Mouse (Mus musculus): ENCODE data around the gene Pth2r. TPM values are rescaled to one million over a fixed set of nuclear protein-coding genes. Genes with fewer than 3 reads are reported as not detected.

The Pth2r gene
- polyA plus RNA-seq, 1 experiment from 2014 or later = not detected

GRCm38 (mm10) chr1:65407441-65407840, 125.6 kb downstream of the Pth2r start:
- H3K36me3 ChIP-seq (ENCODE audit: control insufficient read depth, insufficient read depth, low read length) = no peaks in the 10 kb centered on the region
- H3K4me3 ChIP-seq (ENCODE audit: low read length) = no peak overlapping the region

GRCm38 (mm10) chr1:65420909-65421308, 139.1 kb downstream of the Pth2r start:
- H3K4me1 ChIP-seq (ENCODE audit: control insufficient read depth, insufficient read depth, low read length) = no peaks in the 10 kb centered on the region
- H3K4me2 ChIP-seq (replicated peaks; ENCODE audit: low read depth, low read length) = no peak overlapping the region
- H3K36me3 ChIP-seq (ENCODE audit: control insufficient read depth, insufficient read depth, low read length) = no peaks in the 10 kb centered on the region
- no peak for ATAC-seq (ENCODE audit: low FRiP score, low TSS enrichment)
- H3K9ac ChIP-seq (ENCODE audit: low read depth, low read length) = no peak overlapping the region
- no peaks in the 10 kb centered on the region for H3K27me3 ChIP-seq (ENCODE audit: control insufficient read depth, insufficient read depth, low read length)
- WGBS = 99% methylated on average over 2 of the region's 2 CpGs
- H3K9me3 ChIP-seq (ENCODE audit: control insufficient read depth, low read length) = no peaks in the 10 kb centered on the region
- H3K4me3 ChIP-seq (ENCODE audit: low read length) = no peak overlapping the region
- H3K27ac ChIP-seq (ENCODE audit: low read depth, low read length) = no peak overlapping the region

More at GRCm38 (mm10) chr1:65407441-65407840, 125.6 kb downstream of the Pth2r start:
- Histone ChIP-seq H3K27ac (ENCODE audit: low read depth, low read length) (no peak overlapping the region), H3K27me3 (ENCODE audit: control insufficient read depth, insufficient read depth, low read length) (no peaks in the 10 kb centered on the region), H3K9ac (ENCODE audit: low read depth, low read length) (no peak overlapping the region), H3K4me2 (replicated peaks; ENCODE audit: low read depth, low read length) (no peak overlapping the region), H3K9me3 (ENCODE audit: control insufficient read depth, low read length) (no peaks in the 10 kb centered on the region), H3K4me1 (ENCODE audit: control insufficient read depth, insufficient read depth, low read length) (no peaks in the 10 kb centered on the region)
- WGBS = 77% methylated on average over 5 of the region's 5 CpGs
- ATAC-seq (ENCODE audit: low FRiP score, low TSS enrichment) = no peak

GRCm38 (mm10) chr1:65422501-65423010, 140.7 kb downstream of the Pth2r start:
- no peaks in the 10 kb centered on the region for H3K36me3 ChIP-seq (ENCODE audit: control insufficient read depth, insufficient read depth, low read length)
- H3K4me1 ChIP-seq (ENCODE audit: control insufficient read depth, insufficient read depth, low read length) = no peaks in the 10 kb centered on the region
- no peak overlapping the region for H3K9ac ChIP-seq (ENCODE audit: low read depth, low read length)
- no peak overlapping the region for H3K4me2 ChIP-seq (replicated peaks; ENCODE audit: low read depth, low read length)
- ATAC-seq (ENCODE audit: low FRiP score, low TSS enrichment) = no peak
- H3K27me3 ChIP-seq (ENCODE audit: control insufficient read depth, insufficient read depth, low read length) = no peaks in the 10 kb centered on the region
- no peak overlapping the region for H3K4me3 ChIP-seq (ENCODE audit: low read length)
- no peaks in the 10 kb centered on the region for H3K9me3 ChIP-seq (ENCODE audit: control insufficient read depth, low read length)
- no peak overlapping the region for H3K27ac ChIP-seq (ENCODE audit: low read depth, low read length)

Other genes with a start within 250 kb of the Pth2r start
- not detected in 2 replicates for gene Akr1cl, start 249.3 kb upstream of the Pth2r start, polyA plus RNA-seq (2014; fragmentation: Nextera tagmentation; extraction: Ambion mirVana)
- gene Cryge, start 230.9 kb upstream of the Pth2r start, polyA plus RNA-seq (2014; fragmentation: Nextera tagmentation; extraction: Ambion mirVana) = not detected in 2 replicates
- gene Crygd, start 218.6 kb upstream of the Pth2r start, polyA plus RNA-seq (2014; fragmentation: Nextera tagmentation; extraction: Ambion mirVana) = not detected in 2 replicates
- not detected in 2 replicates for gene Crygc, start 208.4 kb upstream of the Pth2r start, polyA plus RNA-seq (2014; fragmentation: Nextera tagmentation; extraction: Ambion mirVana)
- gene Crygb, start 199.8 kb upstream of the Pth2r start, polyA plus RNA-seq (2014; fragmentation: Nextera tagmentation; extraction: Ambion mirVana) = not detected in 2 replicates
- not detected in 2 replicates for gene Cryga, start 178.7 kb upstream of the Pth2r start, polyA plus RNA-seq (2014; fragmentation: Nextera tagmentation; extraction: Ambion mirVana)
- gene Gm28845, start 162.5 kb upstream of the Pth2r start, polyA plus RNA-seq (2014; fragmentation: Nextera tagmentation; extraction: Ambion mirVana) = not detected in 2 replicates
- 0.36 and 1.1 TPM in 2 replicates for gene D630023F18Rik, start 158.8 kb upstream of the Pth2r start, polyA plus RNA-seq (2014; fragmentation: Nextera tagmentation; extraction: Ambion mirVana)
- gene Idh1, start 95.6 kb upstream of the Pth2r start, polyA plus RNA-seq (2014; fragmentation: Nextera tagmentation; extraction: Ambion mirVana) = 123 and 182 TPM in 2 replicates
- gene Pikfyve, start 95.4 kb upstream of the Pth2r start, polyA plus RNA-seq (2014; fragmentation: Nextera tagmentation; extraction: Ambion mirVana) = 12.7 and 22.1 TPM in 2 replicates